Mouse (Mus musculus) ES-E14 (cell line): ENCODE measurements at regions not wholly inside any gene's neighbourhood (a gene's known extent, or its start where the extent isn't known, plus 50 kb on each side); places are given as distances from the start of the nearest gene placed in this dataset.

ENCODE experiments used
- HCFC1 ChIP-seq: IDR thresholded peaks from 2 replicates; pipeline ENCODE4 v1.6.1; 2012; ENCODE audit warnings: low read length, inconsistent platforms, borderline replicate concordance; ENCODE audit not compliant: insufficient read depth
- ZNF384 ChIP-seq: IDR thresholded peaks from 2 replicates; pipeline ENCODE4 v1.6.1; 2012; ENCODE audit warnings: low read depth, low read length, inconsistent platforms

GRCm38 (mm10) chr2:171677128-171677527 is 366.1 kb downstream of the Cbln4 start:
- TF ChIP-seq HCFC1 (no peak), ZNF384 (no peak)
